Mouse (Mus musculus): ENCODE measurements around the gene Slco1a5. TPM values are rescaled to one million over a fixed set of nuclear protein-coding genes. Genes with fewer than 3 reads are reported as not detected.

The Slco1a5 gene
- polyA plus RNA-seq, 1 experiment from 2014 or later, result 0.17 TPM

Other genes with a start within 250 kb of the Slco1a5 start
- gene Slco1a6, start 114.5 kb downstream of the Slco1a5 start, polyA plus RNA-seq (2015; fragmentation: Nextera tagmentation; extraction: Ambion mirVana), result not detected in 2 replicates
- gene Iapp, start 24.6 kb downstream of the Slco1a5 start, polyA plus RNA-seq (2015; fragmentation: Nextera tagmentation; extraction: Ambion mirVana), result 0.31 and 0.42 TPM in 2 replicates
- gene Pyroxd1, start 22.7 kb upstream of the Slco1a5 start, polyA plus RNA-seq (2015; fragmentation: Nextera tagmentation; extraction: Ambion mirVana), result 21.5 and 25.2 TPM in 2 replicates
- gene Recql, start 64.1 kb upstream of the Slco1a5 start, polyA plus RNA-seq (2015; fragmentation: Nextera tagmentation; extraction: Ambion mirVana), result 29.1 and 31.2 TPM in 2 replicates
- gene Golt1b, start 64.2 kb upstream of the Slco1a5 start, polyA plus RNA-seq (2015; fragmentation: Nextera tagmentation; extraction: Ambion mirVana), result 80.6 and 85.5 TPM in 2 replicates
- 1.3 and 3.4 TPM in 2 replicates for gene Spx, start 90.5 kb upstream of the Slco1a5 start, polyA plus RNA-seq (2015; fragmentation: Nextera tagmentation; extraction: Ambion mirVana)
- gene Gys2, start 150.1 kb upstream of the Slco1a5 start, polyA plus RNA-seq (2015; fragmentation: Nextera tagmentation; extraction: Ambion mirVana), result not detected in 2 replicates
- gene Ldhb, start 185.0 kb upstream of the Slco1a5 start, polyA plus RNA-seq (2015; fragmentation: Nextera tagmentation; extraction: Ambion mirVana), result 488 and 489 TPM in 2 replicates
- gene Kcnj8, start 248.6 kb upstream of the Slco1a5 start, polyA plus RNA-seq (2015; fragmentation: Nextera tagmentation; extraction: Ambion mirVana), result 12.0 and 13.4 TPM in 2 replicates

All from forebrain, embryonic 15.5 days (tissue).